Mouse (Mus musculus) thymus, adult 2 months (tissue): Measurements from ENCODE around the gene Csf3r. TPM values are rescaled to one million over a fixed set of nuclear protein-coding genes. Genes with fewer than 3 reads are reported as not detected.

Experiments
- DNase-seq: peaks from one replicate; pipeline ENCODE4 v3.0.0; 2021
- H3K27ac ChIP-seq: fragments of 200-500 bp; 2 replicates; pipeline ENCODE4 v1.5.1; 2012; ENCODE audit warnings: low read length, control low read depth; ENCODE audit not compliant: control insufficient read depth, insufficient read depth
- H3K27me3 ChIP-seq: fragments of 200-500 bp; 2 replicates; pipeline ENCODE4 v1.6.1; 2012; ENCODE audit warnings: mild to moderate bottlenecking, low read length, moderate library complexity, mixed read lengths; ENCODE audit not compliant: control insufficient read depth, insufficient read depth
- H3K36me3 ChIP-seq: fragments of 200-500 bp; 2 replicates; pipeline ENCODE4 v1.6.1; 2012; ENCODE audit warnings: mild to moderate bottlenecking, low read length, moderate library complexity; ENCODE audit not compliant: control insufficient read depth, insufficient read depth
- H3K4me1 ChIP-seq: fragments of 200-500 bp; replicated peaks from 2 replicates; pipeline ENCODE4 v1.6.1; 2012; ENCODE audit warnings: low read length; ENCODE audit not compliant: control insufficient read depth, insufficient read depth
- H3K4me3 ChIP-seq: fragments of 200-500 bp; 2 replicates; pipeline ENCODE4 v1.5.1; 2012; ENCODE audit warnings: mild to moderate bottlenecking, low read length, control low read depth, moderate library complexity; ENCODE audit not compliant: control insufficient read depth, insufficient read depth
- CTCF ChIP-seq: fragments of 200-500 bp; IDR thresholded peaks from 2 replicates; pipeline ENCODE4 v1.5.1; 2012; ENCODE audit warnings: mild to moderate bottlenecking, control low read depth, low read length, moderate library complexity, borderline replicate concordance; ENCODE audit not compliant: control insufficient read depth, poor library complexity, insufficient read depth; ENCODE audit errors: extremely low read depth
- POLR2A ChIP-seq: fragments of 200-500 bp; IDR thresholded peaks from 2 replicates; pipeline ENCODE4 v1.6.1; 2012; ENCODE audit warnings: mild to moderate bottlenecking, low read length, control low read depth, moderate library complexity; ENCODE audit not compliant: control insufficient read depth, poor library complexity, insufficient read depth; ENCODE audit errors: extremely low read depth
- WGBS: fragments of 180-500 bp; shearing (Covaris S2); methylation state at CpG from one replicate; pipeline ENCODE4 v1.1.7; 2018; 5-methylcytosine and 5-hydroxymethylcytosine counted together
- polyA plus RNA-seq: library from polyadenylated mRNA; depleted of rRNA; stranded (reverse); fragments of >200 nt; gene quantifications from 2 replicates; pipeline ENCODE4 v1.2.3, GENCODE M21; 2012

Gene Csf3r
- polyA plus RNA-seq, 1 experiment, result 6.7 TPM

DNA sequence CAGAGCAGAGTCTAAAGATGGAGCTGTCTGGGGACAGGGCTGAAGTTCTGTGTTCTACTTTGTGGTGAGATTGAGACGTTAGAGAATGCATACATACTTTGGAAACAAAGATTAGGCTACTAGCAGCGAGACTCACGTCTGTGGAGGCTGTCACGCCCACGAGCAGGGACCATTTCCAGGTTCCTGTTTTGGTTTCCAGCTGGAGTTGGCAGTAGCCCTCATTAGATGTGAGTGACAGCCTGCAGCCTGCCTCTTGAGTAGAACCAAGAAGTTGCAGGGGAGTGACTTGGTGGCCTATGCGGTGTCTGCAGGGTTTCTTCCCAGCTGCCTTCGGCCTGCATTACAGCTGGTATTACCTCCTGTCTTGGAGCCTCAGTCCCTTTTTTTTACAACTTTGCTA is 27.3 kb downstream of the Csf3r start:
- WGBS, result 86% methylated on average over 7 of the region's 7 CpGs
- H3K36me3 ChIP-seq, result peaks cover 19% of the 10 kb centered on the region; the same call in 1 of the 2 replicates
- TF ChIP-seq POLR2A, result no peak
- TF ChIP-seq CTCF, result no peak

GRCm38 (mm10) chr4:126057207-126058133 is 33.1 kb downstream of the Csf3r start:
- no peaks in the 10 kb centered on the region for H3K27me3 ChIP-seq
- no peak overlapping the region for H3K27ac ChIP-seq
- TF ChIP-seq POLR2A (no peak), CTCF (no peak)
- DNase-seq, result no peak
- 15% methylated on average over 19 of the region's 19 CpGs for WGBS
- peaks cover 16% of the 10 kb centered on the region for H3K4me1 ChIP-seq
- H3K4me3 ChIP-seq, result peak overlapping the region; percentile 69
- H3K36me3 ChIP-seq, result peaks cover 15% of the 10 kb centered on the region; the same call in 1 of the 2 replicates

More for the DNA sequence above, 27.3 kb downstream of the Csf3r start:
- H3K4me1 ChIP-seq, result peaks cover 12% of the 10 kb centered on the region
- no peaks in the 10 kb centered on the region for H3K27me3 ChIP-seq
- no peak overlapping the region for H3K4me3 ChIP-seq
- no peak for DNase-seq
- H3K27ac ChIP-seq, result no peak overlapping the region

GRCm38 (mm10) chr4:126058134-126058996 is 34.0 kb downstream of the Csf3r start, which contains the start of gene Oscp1:
Gene Oscp1 (plus strand): TSS chr4:126058565.
- peak; percentile 90 for DNase-seq
- TF ChIP-seq CTCF (no peak; the same call in 1 of the 2 replicates), POLR2A (no peak)
- H3K4me1 ChIP-seq, result peaks cover 15% of the 10 kb centered on the region
- H3K27me3 ChIP-seq, result no peaks in the 10 kb centered on the region
- H3K27ac ChIP-seq, result no peak within 1 kb of the TSS
- H3K4me3 ChIP-seq, result peak within 1 kb of the TSS; percentile 69
- peaks cover 13% of the 10 kb centered on the region; the same call in 1 of the 2 replicates for H3K36me3 ChIP-seq
- 3% methylated on average over 57 of the region's 57 CpGs for WGBS

- TF ChIP-seq POLR2A (no peak), CTCF (no peak)
- H3K4me1 ChIP-seq, result peaks cover 13% of the 10 kb centered on the region
These were observed 34.6 kb downstream of the Csf3r start for GRCm38 (mm10) chr4:126058997-126059362.

DNA sequence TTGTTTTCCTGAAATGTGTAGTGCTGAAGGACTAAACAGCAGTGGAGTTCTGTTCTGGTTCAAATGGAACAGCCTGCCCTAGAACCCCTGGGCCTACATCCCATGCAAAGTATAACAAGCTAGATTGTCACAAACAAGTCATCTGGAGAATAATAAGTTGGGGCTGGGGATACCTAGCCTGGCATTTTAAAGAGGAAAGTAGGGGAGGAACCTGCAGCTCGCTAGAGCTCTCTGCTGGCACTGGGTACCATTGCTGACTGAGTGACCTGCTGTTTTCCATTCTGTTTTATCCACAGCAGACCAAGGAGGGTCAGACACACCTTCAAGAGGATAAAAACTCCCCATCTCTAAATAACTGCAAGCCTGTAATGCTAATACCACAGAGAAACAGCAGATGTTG is 38.5 kb downstream of the Csf3r start:
- no peaks in the 10 kb centered on the region for H3K36me3 ChIP-seq
- WGBS, result 79% methylated on average over 1 of the region's 1 CpGs
- no peaks in the 10 kb centered on the region for H3K27me3 ChIP-seq
- no peak overlapping the region for H3K27ac ChIP-seq
- no peak overlapping the region for H3K4me3 ChIP-seq
- TF ChIP-seq POLR2A, result no peak
- peaks cover 7% of the 10 kb centered on the region for H3K4me1 ChIP-seq
- peak; percentile 13 for DNase-seq

More at GRCm38 (mm10) chr4:126058997-126059362, 34.6 kb downstream of the Csf3r start:
- Histone ChIP-seq H3K4me3 (peak overlapping the region; percentile 69), H3K36me3 (peaks cover 8% of the 10 kb centered on the region; the same call in 1 of the 2 replicates), H3K27me3 (no peaks in the 10 kb centered on the region), H3K27ac (no peak overlapping the region)
- WGBS, result 65% methylated on average over 9 of the region's 9 CpGs
- no peak for DNase-seq

- DNase-seq, result no peak
- no peak overlapping the region for H3K4me3 ChIP-seq
- TF ChIP-seq POLR2A (no peak), CTCF (no peak)
- H3K4me1 ChIP-seq, result no peaks in the 10 kb centered on the region
- no peaks in the 10 kb centered on the region for H3K36me3 ChIP-seq
- H3K27me3 ChIP-seq, result no peaks in the 10 kb centered on the region
- 92% methylated on average over 7 of the region's 7 CpGs for WGBS
- H3K27ac ChIP-seq, result no peak overlapping the region
These were observed 40.9 kb downstream of the Csf3r start for GRCm38 (mm10) chr4:126065241-126065640.
